Mouse (Mus musculus) induced T-regulatory cell, adult 2 months (primary cell): ENCODE results near the gene Khdc1a.

Source experiments
- DNase-seq: peaks from one replicate; pipeline ENCODE4 v3.0.0-alpha.2; 2012; ENCODE audit warnings: low read depth

Khdc1a gene

GRCm38 (mm10) chr1:21391138-21391671 lies 41.8 kb downstream of the Khdc1a start:
- no peak for DNase-seq
